Mouse (Mus musculus) midbrain, postnatal 0 days (tissue): Measurements from ENCODE around the gene Adora1. TPM values are rescaled to one million over a fixed set of nuclear protein-coding genes. Genes with fewer than 3 reads are reported as not detected.
"Not testable (repeated sequence)": the region's sequence is repeated elsewhere in the genome, so short reads cannot be mapped to it uniquely, and the experiment has no call there.

Source experiments
- ATAC-seq: fragments of 200-750 bp; cut with Nextera tagmentation; 2 replicates; pipeline ENCODE4 v1.8.0; 2017; ENCODE audit warnings: moderate number of reproducible peaks, mild to moderate bottlenecking, moderate TSS enrichment, moderate library complexity; ENCODE audit not compliant: low FRiP score
- DNase-seq: peaks from one replicate; pipeline ENCODE4 v3.0.0-alpha.2; 2015; ENCODE audit warnings: low spot score
- H3K27ac ChIP-seq: fragments of 300-500 bp; sonication (generic); 2 replicates; pipeline ENCODE4 v1.5.1; 2014; ENCODE audit warnings: low read depth, mild to moderate bottlenecking, low read length, mixed read lengths
- H3K27me3 ChIP-seq: fragments of 300-500 bp; sonication (generic); 2 replicates; pipeline ENCODE4 v1.6.1; 2014; ENCODE audit warnings: low read length, control low read depth, mixed read lengths; ENCODE audit not compliant: insufficient read depth
- H3K36me3 ChIP-seq: fragments of 300-500 bp; sonication (generic); 2 replicates; pipeline ENCODE4 v1.6.1; 2014; ENCODE audit warnings: low read length, control low read depth, mixed read lengths; ENCODE audit not compliant: insufficient read depth
- H3K4me1 ChIP-seq: fragments of 300-500 bp; sonication (generic); 2 replicates; pipeline ENCODE4 v1.6.1; 2014; ENCODE audit warnings: mild to moderate bottlenecking, control low read depth, antibody characterized with exemption, low read length, mixed read lengths; ENCODE audit not compliant: insufficient read depth
- H3K4me2 ChIP-seq: fragments of 300-500 bp; sonication (generic); 2 replicates; pipeline ENCODE4 v1.6.1; 2014; ENCODE audit warnings: low read depth, mild to moderate bottlenecking, low read length, mixed read lengths; ENCODE audit not compliant: poor library complexity, severe bottlenecking
- H3K4me3 ChIP-seq: fragments of 300-500 bp; sonication (generic); 2 replicates; pipeline ENCODE4 v1.5.1; 2014; ENCODE audit warnings: low read depth, mild to moderate bottlenecking, low read length, moderate library complexity
- H3K9ac ChIP-seq: fragments of 300-500 bp; sonication (generic); replicated peaks from 2 replicates; pipeline ENCODE4 v1.6.1; 2014; ENCODE audit warnings: mild to moderate bottlenecking, low read length, moderate library complexity, mixed read lengths; ENCODE audit not compliant: poor library complexity, severe bottlenecking
- H3K9me3 ChIP-seq: fragments of 300-500 bp; sonication (generic); 2 replicates; pipeline ENCODE4 v1.6.1; 2016; ENCODE audit warnings: low read length, control low read depth
- CTCF ChIP-seq: IDR thresholded peaks from 2 replicates; pipeline ENCODE4 v1.5.1; 2016; ENCODE audit warnings: antibody characterized with exemption, mild to moderate bottlenecking
- WGBS: fragments of 180-500 bp; shearing (Covaris S2); extraction: QIAGEN DNeasy Blood & Tissue Kit; methylation state at CpG from one replicate; pipeline ENCODE4 v1.1.7; 2014; 5-methylcytosine and 5-hydroxymethylcytosine counted together
- polyA plus RNA-seq: library from polyadenylated mRNA; unstranded; fragments of >200 nt; fragmentation: Nextera tagmentation; extraction: Ambion mirVana; gene quantifications from 2 replicates; pipeline ENCODE4 v1.2.1, GENCODE M21; 2015
- total RNA-seq: library from RNA; depleted of rRNA; stranded (reverse); fragments of >200 nt; gene quantifications from 2 replicates; pipeline ENCODE4 v1.2.3, GENCODE M21; 2014

The Adora1 gene
- total and polyA plus RNA-seq, 2 experiments from 2014 or later, result 32.5 to 54.2 TPM

DNA sequence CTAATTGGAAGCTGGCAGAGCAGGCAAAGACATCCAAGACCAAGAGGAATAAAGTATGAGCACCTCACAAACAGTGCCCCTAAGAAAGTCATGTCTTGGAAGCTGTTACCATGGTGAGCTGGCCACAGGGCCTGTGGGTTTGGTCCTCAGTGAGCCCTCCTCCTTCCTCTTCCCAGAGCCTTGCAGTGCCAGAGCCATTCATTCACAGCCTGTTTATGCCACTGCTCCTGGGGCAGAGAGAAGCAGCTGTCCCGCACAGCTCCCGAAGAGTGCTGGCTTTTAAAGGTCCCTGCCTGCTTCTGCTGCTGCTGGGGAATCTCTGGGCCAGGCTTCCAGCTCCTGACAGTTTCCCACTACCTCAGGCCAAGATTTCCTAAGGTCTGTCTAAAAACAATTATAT is 30.6 kb upstream of the Adora1 start:
- 18% methylated on average over 2 of the region's 2 CpGs for WGBS
- TF ChIP-seq CTCF, result no peak
- H3K9ac ChIP-seq, result no peak overlapping the region
- no peaks in the 10 kb centered on the region for H3K36me3 ChIP-seq
- 0 out of 2 replicates have a peak overlapping the region, but pooled peaks have one; percentile 2 for H3K27ac ChIP-seq
- H3K4me3 ChIP-seq, result no peak overlapping the region
- ATAC-seq (0 out of 2 replicates have a peak, but pooled peaks have one; percentile 41), DNase-seq (peak; percentile 65)
- no peaks in the 10 kb centered on the region for H3K27me3 ChIP-seq
- no peaks in the 10 kb centered on the region for H3K9me3 ChIP-seq
- no peak overlapping the region for H3K4me2 ChIP-seq
- H3K4me1 ChIP-seq, result no peaks in the 10 kb centered on the region

DNA sequence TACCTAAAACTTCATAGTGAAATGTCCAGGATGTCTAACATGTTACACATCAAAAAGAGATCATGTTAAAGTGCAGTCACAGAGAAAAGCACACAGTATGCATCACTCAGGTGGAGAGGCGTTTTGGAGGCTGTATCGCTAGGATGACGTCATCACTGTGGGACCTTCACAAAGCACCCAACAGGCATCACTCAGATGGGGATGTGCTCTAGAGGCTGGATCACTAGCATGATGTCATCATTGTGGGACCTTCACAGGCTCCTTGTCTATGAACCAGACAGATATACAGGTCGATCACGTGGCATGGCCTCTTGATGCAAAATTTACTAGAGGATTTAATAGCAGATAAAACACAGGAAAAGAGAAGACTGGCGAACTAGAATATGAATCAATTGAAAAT is 29.1 kb upstream of the Adora1 start:
- no peaks in the 10 kb centered on the region for H3K36me3 ChIP-seq
- no peaks in the 10 kb centered on the region for H3K9me3 ChIP-seq
- no peak for ATAC-seq
- no peak overlapping the region for H3K9ac ChIP-seq
- H3K4me1 ChIP-seq, result no peaks in the 10 kb centered on the region
- no peak overlapping the region for H3K27ac ChIP-seq
- no peak for TF ChIP-seq CTCF
- no peak overlapping the region for H3K4me2 ChIP-seq
- no peaks in the 10 kb centered on the region for H3K27me3 ChIP-seq
- WGBS, result 88% methylated on average over 6 of the region's 6 CpGs
- DNase-seq, result no peak
- H3K4me3 ChIP-seq, result no peak overlapping the region

DNA sequence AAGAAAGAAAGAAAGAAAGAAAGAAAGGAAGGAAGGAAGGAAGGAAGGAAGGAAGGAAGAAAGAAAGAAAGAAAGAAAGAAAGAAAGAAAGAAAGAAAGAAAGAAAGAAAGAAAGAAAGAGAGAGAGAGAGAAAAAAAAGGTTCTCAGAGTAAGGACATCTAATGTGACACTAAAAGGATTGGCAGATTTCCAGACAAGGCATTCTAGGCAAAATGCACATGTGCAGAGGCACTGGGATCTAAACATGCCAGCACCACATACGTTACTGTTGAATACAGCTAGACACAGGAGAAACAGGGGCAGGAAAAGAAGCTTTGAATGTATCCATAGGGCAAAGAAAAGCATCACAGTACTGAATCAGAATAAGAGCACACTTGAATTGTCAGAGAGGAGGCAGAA is 14.4 kb upstream of the Adora1 start:
- not testable (repeated sequence) for H3K4me2 ChIP-seq, H3K4me1 ChIP-seq, H3K9me3 ChIP-seq, DNase-seq, H3K4me3 ChIP-seq, H3K36me3 ChIP-seq, ATAC-seq, H3K27me3 ChIP-seq, H3K9ac ChIP-seq, H3K27ac ChIP-seq
- WGBS, result 78% methylated on average over 1 of the region's 1 CpGs

DNA sequence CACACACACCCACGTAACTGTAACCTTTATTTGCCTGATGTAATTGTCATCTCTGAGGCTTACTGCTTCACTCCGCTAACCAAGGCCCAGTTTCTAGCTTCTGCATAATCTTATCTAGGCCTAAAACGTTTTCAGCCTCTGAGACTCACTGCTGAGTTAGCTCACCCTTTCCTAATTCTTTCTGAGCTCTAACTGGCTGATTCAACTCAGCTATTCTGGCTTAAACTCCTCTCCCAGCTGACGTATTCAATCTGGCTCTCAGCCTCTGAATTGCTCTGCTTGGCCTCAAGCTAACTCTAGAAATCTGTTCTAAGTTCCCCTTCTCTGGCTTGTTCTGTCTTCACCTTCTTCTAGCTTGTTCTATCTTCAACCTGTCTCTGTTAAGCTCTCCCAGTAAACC is 11.4 kb upstream of the Adora1 start:
- WGBS, result 50% methylated on average over 4 of the region's 4 CpGs
- DNase-seq (no peak), ATAC-seq (no peak)
- H3K9ac ChIP-seq, result no peak overlapping the region
- no peaks in the 10 kb centered on the region for H3K4me1 ChIP-seq
- no peak for TF ChIP-seq CTCF
- no peak overlapping the region for H3K4me3 ChIP-seq
- H3K36me3 ChIP-seq, result no peaks in the 10 kb centered on the region
- no peak overlapping the region for H3K4me2 ChIP-seq
- H3K27me3 ChIP-seq, result no peaks in the 10 kb centered on the region
- no peak overlapping the region for H3K27ac ChIP-seq
- H3K9me3 ChIP-seq, result no peaks in the 10 kb centered on the region

DNA sequence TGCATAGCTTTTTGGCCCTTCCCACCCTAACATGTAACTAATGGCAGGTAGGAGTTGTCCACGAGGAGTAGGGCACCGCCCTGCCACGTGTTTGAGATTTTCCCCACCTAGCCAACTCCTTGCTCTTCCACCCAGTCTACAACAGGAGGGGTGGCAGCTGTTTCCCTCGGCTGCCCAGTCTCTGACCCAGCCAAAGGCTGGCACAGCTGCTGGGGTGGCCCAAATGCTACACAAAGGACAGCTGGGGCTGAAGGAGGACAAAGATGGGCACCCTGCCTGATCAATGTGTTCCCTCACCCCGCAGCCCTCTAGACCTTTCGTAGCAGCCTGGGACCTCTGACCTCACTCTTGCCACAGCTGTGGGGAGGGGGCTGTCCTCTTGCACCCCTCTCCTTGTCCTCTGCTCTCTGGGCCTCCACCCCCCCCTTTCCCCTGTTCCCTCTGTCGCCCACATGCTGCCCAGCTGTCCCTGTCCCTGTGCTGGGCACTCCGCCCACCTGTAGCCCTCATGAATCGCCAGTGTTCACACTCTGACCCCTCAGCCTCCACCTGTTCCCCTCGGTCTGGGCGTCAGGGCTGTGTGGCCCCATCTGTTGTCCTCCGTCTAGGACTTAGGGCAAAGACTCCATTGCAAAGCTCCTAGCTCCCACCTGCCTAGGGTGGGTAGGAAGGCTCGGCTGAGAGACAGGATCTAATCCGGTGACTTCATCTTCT is 9.9 kb upstream of the Adora1 start:
- Histone ChIP-seq H3K9me3 (no peaks in the 10 kb centered on the region), H3K36me3 (no peaks in the 10 kb centered on the region), H3K27ac (no peak overlapping the region), H3K4me1 (no peaks in the 10 kb centered on the region), H3K27me3 (no peaks in the 10 kb centered on the region), H3K9ac (no peak overlapping the region), H3K4me3 (no peak overlapping the region), H3K4me2 (no peak overlapping the region)
- ATAC-seq (peak; percentile 36; the same call in 1 of the 2 replicates), DNase-seq (no peak)
- WGBS, result 79% methylated on average over 14 of the region's 14 CpGs
- no peak for TF ChIP-seq CTCF
